Mouse (Mus musculus) urinary bladder, postnatal 36 days (tissue): ENCODE measurements at regions not wholly inside any gene's neighbourhood (a gene's known extent, or its start where the extent isn't known, plus 50 kb on each side); places are given as distances from the start of the nearest gene placed in this dataset.
A peak's percentile ranks its signal among the peaks of the same experiment; 100 is the strongest.

Experiments
- DNase-seq, 2 experiments: peaks; one replicate each; pipeline ENCODE4 v3.0.0; 2022; ENCODE audit warnings: low spot score in 2 of 2, mixed read lengths in 1 of 2

DNA sequence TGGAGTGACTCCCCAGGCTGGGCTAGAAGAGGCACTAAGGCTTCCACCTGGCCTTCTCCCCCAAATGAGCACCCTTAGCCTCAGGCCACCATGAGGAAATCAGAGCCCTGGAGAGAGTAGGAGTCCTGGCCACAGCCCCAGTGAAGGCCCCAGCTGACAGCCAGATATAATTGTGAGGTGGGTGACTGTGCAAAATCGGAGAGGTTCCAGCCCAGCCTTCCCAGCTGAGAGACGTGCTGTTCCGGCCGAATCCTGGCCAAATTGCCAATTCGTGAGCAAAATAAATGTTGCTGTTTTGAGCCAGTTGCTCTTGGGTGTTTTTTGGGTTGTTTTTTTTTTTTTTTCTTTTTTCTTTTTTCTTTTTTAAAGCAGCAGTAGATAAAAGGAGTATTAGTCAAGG is 169.9 kb upstream of the Il12b start:
- DNase-seq, result peak in 1 of 2 experiments; percentile 1

DNA sequence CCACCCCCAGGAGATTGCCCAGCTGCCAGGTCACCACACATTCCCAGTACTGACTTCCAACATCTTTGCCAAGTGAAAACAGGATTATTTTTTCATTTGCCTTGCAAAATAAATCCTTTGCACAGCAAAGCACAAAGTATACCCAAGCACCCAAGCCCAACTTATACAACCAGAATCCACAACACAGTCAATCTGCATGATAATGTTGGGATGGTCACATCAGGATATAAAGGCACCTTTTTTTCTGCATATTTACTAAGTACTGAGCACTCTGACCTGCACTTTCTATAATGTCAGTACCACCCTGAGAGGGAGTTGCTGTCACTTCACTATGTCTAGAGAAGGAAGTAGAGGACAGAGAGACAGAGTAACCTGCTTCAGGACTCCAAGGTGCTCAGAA is 164.4 kb upstream of the Il12b start:
- DNase-seq, result no peak

DNA sequence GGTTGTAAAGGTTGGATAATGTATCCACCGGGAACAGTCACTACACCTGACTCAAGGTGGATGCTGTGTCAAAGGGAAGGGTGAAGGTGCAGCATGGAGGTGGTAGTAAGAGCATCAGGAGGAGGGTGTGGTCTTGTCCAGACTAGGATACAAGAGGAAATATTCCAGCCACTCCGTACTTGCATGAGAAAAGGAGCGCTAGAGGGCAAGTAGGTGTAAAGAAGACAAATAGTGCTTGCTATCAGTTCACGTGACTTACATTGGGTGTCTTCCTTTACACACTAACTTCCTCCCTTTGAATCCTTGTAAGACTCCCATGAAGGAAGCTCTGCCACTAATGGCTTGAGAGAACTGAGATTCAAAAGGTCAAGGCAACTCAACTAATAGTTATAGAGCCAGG is 161.8 kb upstream of the Il12b start:
- no peak for DNase-seq

DNA sequence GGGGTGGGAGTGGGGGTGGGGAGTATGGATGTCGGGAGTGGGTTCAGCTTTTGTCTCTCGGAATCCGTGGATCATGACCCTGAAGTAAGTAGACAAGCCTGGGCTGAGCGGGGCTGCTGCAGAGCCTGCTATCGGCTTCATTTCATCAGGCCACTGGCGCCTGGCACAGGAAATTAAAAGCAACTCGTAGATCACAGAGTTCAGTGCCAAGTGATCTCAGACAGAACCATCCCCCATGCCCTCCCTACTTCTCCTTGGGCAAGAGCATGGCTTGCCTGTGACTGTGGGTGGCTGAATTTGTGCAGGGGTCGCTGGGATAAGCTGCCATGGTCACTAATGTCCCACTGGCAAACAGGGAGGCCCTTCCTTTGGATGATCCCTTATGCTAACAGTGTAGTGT is 161.3 kb upstream of the Il12b start:
- DNase-seq, result no peak

DNA sequence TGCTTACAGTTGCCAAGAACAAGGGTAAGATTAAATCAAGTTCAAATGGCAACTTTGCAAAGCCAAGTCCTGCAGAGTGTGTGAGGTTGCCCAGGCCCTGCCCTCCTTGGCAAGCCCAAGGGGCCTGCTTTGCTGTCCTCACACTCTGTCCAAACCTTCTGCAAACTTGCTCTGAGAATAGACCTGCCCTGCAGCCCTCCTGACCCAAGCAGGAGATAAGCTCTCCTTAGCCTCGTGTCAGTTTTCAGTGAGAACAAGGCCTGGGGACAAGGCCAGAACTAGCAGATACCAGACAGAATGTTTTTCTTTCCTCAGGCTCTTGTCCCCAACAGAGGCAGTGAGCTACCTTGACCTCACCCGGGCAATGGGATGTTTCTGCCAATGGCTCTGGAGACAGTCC is 156.7 kb upstream of the Il12b start:
- no peak for DNase-seq

DNA sequence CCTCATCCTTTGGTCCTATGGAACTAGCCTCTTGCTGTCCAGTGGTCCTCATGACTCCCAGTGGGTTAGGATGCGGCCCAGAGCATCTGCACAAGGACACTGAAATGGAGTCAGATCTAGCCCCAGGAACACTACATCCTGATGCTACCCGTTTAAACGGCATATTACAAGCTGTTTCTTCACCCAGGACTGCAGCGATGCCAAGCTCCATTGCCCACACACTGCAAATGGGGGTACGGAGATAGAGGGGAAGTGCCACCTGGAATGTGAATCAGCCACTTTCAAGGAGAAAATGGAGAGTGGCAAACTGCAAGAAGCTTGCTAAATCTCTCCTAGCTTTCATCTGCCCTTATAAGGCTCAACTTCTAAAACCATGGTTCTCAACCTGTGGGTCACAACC is 148.0 kb upstream of the Il12b start:
- DNase-seq, result no peak

DNA sequence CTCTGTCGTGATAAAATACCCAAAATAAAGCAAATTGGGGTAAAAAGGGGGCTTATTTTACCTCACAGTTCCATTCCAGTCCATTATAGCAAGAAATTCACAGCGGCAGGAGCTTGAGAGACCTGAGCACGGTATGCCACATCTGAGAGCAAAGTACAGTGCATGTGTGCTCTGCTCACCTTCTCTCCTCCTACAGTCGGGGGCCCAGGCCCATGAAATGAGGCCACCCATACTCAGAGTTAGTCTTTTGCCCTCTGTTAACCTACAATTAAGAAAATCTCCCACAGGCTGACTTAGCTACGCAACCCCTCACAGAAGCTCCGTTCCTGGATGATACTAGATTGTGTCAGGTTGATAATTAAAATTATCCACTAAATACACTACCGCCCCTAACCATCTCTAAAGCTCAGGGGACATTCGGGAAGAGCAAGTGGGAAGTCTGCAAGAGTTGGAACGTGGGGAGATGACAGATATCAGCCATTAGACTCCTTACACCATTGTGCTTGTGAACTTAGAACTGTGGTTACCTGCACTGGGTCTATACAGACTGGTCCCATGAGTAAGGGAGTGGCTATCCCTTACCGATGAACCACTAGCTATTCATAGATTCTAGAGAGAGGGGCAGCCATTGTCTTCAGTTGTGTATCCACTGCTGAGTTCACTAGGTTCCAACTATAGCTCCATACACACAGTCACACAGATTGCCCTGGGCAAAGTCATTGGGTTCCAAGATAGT is 139.3 kb upstream of the Il12b start:
- DNase-seq, result no peak

DNA sequence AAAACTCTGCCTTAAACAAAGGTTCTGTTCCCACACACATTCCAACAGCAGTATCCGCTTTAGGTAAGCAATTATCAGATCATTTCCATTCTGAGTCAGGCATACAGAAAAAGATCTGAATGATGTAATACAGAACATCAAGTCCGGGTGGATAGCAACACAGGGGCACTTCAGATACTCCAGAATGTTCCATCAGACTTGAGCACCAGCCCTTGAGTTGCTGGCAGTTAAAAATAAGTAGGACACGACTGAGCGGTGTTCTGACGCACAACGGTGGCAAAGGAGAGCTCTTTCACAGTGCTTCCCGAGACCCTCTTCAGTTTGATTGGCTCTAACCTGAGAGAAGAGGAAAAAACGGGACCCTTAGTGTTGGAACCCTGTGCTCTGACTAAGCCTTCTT is 138.2 kb upstream of the Il12b start:
- DNase-seq, result no peak

DNA sequence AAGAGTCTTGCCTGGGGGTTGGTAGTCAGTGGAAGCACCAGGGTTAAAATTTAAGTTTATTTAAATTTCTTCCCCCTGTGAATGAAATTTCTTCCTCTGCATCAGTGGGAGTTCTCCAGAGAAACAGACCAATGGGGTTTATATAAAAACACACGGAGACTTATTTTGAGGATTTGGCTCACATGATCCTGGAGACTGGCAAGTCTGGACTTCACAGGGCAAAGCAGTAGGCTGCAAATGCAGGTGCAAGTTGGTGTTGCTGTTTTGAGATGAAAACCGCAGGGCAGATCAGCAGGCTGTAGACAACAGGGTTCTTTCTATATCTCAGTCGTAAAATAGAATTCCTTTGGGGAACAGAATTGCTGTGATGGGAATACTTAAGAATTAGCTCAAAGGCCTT is 137.3 kb upstream of the Il12b start:
- DNase-seq, result no peak

DNA sequence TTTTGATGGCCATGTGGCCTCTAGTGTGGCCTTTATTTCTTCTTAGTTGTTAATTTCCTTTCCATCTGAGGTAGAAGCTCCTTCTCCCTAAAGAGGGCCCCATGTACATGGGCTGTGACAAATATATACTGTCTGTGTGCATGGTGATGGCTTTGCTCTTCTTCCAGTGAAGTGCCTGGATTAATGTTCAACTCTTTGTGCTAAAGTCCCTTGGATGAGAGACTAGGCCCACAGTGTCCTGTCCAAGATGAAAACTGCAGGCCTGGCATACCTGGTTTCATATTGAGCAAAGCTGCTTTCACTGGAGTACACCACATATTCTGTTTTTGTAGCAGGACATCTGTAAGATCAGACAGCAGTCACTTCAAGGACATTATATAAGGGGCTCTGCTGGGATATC is 127.6 kb upstream of the Il12b start:
- no peak for DNase-seq

DNA sequence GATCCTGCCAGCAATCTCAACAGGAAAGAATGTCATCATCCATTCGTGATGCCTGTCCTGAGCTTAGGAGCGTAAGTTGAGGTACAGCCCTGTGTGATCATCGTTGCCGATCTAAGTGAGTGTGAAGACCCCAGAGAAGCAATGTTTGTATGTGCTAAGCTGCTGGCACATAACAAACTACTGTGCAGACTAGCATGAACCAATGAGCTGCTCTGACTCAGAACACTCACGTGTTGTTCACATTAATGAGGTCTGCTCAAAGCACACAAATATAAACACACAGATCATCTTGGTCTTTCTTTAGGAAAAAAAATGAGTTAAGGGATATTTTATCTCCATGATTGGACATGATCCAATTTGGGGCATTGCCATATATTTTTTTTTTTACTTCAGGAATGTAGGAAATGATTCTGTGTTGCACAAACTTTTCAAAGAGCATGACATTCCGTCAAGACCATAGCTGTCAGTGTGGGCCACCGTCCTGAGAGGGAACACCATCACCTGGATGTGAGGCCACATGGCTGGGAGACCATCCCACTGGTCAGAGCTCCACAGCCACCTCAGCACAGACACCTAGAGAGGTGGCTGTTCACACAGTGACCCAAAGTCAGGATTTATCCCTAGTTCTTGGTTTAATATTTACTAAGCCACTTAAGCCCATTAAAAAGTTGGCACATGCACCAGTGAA is 121.2 kb upstream of the Il12b start:
- no peak for DNase-seq

DNA sequence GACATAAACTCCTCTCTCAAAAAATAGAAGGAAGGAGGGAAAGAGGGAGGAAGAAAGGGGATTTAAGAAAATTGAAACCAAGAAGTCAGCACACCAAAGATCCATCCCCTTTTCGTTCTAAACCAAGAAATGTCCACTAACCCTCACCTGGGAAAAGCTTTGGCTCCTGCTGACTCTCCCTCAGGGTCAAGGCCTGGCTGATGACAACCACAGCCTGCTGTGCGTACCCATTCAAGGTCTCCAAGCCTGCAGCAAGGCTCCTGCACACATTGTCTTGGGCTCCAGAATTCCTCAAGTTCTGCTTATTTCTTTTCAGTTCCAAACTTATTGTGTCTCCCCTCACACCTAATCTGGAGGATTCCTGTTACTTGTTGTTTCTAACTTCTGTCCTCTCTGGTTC is 113.9 kb upstream of the Il12b start:
- no peak for DNase-seq

DNA sequence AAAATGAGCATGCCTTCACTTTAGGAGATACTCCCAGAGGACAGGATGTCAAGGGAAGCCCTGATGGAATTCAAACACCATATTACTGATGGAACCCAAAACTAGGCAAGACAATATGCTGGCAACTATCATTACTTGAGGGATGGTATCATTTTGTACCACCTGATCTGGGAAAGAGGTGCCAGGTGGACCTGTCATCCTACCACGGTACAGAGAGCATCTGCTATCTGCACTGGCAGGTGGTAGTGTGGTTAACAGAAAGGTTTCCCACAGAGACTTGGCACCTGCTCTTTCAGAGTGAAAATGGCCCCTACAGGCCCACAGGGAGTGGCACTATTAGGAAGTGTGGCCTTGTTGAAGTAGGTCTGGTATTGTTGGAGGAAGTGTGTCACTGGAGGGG is 111.0 kb upstream of the Il12b start:
- no peak for DNase-seq

DNA sequence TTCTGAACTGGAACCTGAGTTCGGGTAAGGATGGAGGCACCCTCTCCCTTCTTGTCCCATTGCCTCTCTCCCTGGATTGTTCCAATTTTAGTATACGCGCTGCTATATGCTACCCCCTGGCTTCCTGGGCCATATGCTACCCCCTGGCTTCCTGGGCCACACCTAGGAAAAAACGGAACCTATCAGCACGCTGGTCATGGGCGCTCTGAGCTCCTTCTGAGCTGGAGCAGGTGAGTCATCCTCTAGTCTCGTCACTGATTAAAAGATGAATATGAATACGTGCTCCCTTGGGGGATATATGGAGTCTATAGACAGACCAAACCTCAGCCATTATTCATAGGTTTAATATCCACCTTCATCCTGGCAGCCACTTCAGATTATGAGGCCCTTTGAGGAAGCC is 96.1 kb upstream of the Il12b start:
- no peak for DNase-seq

DNA sequence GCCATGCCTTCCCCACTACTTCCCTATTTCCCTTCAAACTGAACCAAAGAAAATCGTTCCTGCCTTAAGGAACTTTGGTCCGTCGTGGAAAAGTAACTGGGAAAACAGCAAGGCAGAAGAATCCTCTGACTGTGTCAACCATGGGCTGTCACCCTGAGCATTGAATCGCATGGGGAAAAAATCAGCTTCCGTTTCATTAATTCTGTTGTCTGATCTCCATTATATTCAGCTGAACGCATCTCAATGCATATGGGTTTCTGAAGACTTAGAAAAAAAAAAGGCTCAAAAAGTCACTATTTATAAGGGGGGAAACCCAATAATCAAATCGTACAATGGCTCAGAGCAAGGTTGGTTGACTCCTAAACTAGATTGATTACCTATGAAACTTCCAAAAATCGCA is 83.8 kb upstream of the Il12b start:
- DNase-seq, result no peak

DNA sequence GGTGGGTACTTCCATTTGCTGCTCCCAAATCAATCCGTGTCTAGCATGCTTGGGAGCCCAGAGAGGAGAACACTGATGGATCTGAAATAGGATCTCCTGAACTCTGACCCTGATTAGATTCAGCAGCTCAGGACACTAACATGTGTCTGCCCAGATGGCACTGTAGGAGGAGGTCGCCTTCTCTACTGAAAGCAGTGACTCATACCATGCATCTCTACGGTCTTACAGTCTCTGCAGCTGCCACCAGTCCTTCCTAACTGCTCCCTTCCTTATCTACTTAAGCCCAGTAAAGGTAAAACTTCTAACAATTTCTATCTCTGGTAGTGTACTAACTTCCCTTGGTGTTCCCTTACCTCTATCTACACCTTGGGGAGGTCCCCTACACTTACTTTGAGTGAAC is 80.7 kb upstream of the Il12b start:
- DNase-seq, result no peak

DNA sequence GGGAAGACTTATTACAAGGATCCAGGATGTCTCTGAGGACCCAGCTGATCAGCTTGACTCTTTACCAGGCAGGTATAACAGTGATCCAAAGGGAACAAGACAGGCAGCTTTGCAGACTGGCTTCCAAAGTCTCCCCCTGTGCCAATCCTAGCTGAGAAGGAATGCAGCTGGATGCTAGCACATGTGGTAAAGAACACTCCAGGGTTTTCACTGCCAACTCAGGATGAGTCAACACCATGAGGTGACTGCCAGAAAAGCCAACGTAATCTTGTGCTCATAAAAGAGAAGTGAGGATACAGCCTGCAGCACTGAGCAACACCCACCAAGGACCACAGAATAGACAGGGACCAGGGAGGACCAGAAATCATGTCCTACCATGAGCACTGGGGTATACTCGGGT is 76.5 kb upstream of the Il12b start:
- DNase-seq, result peak; percentile 31 to 53

DNA sequence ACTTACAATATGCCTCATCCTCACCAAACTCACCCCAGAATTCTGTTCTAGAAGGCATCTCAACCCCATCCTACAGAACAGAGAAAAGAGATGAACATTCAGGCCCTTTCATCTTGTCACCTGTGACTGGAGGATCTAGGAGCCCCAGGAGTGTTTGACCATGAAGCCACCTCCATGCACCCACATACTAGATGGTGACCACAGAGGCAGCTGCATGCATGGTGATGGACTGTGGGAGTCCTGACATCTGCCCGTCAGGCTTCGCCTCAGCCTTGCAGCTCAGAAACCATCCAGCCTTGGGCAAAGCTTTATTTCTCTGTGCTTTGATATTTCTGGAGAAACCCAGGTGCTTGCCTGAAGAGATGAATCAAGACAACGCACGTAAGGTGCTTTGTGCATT is 74.8 kb upstream of the Il12b start:
- DNase-seq, result no peak

DNA sequence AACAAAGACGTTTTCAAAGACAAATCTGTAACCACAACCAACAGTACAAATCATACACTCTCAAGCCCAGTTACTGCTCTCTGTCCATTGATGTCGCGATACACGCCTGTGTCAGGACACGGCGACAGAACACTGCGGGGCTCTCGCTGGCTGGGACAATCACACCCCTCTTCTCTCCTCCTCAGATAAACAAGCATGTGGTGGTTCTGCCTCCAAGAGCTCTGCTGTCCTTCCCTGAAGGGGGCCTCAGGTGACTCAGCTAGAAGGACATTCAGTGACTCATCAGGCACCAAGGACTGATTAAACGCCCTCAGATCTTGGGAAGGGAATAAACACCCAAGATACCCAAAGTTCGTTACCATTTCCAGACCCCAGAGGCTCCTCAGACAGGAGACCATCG is 74.3 kb upstream of the Il12b start:
- no peak for DNase-seq

DNA sequence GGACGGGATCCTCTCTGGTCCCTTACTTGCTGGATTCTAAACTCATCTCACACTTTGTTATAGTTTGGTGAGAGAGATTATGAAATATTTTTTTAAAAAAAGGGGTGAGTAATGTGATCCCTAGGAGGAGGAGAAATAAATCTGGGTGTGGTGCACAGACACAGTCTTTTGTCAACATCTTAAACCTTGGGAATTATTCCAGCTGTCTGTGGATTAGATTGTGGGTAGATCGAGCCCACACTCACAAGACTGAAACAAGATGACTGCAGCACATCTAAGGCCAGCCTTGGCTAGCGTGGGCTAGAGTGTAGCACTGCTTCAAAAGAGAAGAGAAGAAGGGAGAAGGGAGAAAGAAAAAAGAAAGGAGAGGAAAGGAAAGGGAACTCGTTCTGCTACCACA is 70.4 kb upstream of the Il12b start:
- no peak for DNase-seq

DNA sequence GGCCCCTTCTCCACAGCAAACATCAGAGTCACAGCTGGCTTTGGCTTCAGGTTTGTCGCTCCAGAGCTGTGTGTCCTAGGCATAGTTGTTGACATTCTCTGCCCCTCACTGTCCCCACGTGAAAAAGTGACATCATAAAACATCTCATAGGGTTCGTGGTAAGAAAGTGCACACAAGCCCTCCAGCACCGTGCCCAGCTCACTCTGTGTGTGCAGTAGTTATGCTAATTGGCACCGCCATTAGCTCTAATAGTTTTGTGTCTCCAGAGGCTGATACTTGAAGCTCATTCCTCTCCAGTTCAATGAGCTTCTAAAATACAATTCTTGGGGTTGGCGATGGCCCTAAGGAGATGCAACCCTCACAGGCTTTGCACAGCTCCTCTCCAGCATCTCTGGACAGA is 69.4 kb upstream of the Il12b start:
- no peak for DNase-seq

DNA sequence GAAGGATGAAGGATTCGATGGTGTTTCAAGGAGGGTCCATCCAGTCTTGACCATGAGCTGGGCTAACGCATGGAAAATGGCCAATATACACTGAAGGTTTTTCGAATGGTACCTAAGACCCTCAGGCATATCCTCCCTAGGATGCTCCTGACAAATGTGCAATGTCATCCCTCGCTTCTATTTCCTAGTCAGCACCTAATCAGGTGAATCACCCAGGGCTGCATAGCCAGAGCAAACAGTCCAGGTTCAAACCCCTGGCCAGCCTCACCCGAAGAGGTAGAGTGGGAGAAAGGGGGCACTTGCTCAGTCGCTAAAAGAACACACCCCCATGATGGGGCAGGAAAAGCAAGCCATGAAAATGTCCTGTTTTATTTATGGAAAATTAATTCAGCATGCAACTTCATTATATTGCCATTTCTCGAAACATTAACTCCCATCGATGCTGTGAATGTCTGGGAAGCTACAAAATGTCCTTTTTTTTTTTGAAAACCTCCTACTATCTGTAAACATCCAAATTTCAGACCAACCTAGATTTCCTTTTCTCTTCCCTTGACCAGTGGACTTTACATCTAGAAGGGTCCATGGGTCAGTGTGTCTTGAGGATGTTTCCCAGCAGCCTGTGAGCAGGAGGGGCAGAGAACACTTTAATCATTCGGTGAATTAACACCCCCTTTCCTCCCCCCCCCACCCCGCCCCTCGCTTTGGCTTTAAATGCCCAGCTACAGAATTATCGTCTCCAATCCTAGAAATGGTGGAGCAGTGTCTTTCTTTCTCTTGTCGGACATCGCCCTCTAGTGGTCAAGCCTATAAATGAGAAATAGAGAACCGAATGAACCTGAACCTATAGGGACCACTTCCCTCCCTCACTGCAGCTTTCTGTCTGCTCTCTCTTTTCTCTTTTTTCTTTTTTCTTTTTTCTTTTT is 68.8 kb upstream of the Il12b start:
- peak; percentile 17 to 32 for DNase-seq

DNA sequence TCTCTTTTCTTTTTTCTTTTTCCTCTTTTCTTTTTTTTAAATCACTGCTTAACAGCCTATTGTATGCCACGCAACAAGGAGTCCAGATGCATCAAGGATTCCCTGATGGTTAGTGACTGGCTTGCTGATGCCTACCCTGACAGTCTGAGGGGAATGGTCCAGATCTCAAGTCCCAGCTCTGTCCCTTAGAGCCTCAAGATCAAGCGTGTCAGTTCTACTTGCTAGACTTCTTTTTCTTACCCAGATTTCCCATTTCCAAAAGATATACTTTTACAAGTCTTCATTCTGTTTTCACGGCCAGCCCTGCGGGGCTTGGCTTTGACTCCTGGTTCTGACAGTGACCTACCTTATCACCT is 68.1 kb upstream of the Il12b start:
- DNase-seq, result no peak
